Mouse (Mus musculus): ENCODE data around the gene Tmprss2. TPM values are rescaled to one million over a fixed set of nuclear protein-coding genes. Genes with fewer than 3 reads are reported as not detected.

Tmprss2 gene
- polyA plus RNA-seq, 1 experiment from 2014 or later: 0.22 TPM

GRCm38 (mm10) chr16:97622383-97622889, 11.4 kb upstream of the Tmprss2 start:
- H3K9me3 ChIP-seq (ENCODE audit: control insufficient read depth, low read length): no peaks in the 10 kb centered on the region
- ATAC-seq: no peak
- no peaks in the 10 kb centered on the region for H3K27me3 ChIP-seq (replicated peaks; ENCODE audit: control insufficient read depth, insufficient read depth, low read length)
- H3K4me1 ChIP-seq (replicated peaks; ENCODE audit: control insufficient read depth, insufficient read depth, low read length): no peaks in the 10 kb centered on the region
- H3K4me3 ChIP-seq (replicated peaks; ENCODE audit: low read length): no peak overlapping the region
- H3K36me3 ChIP-seq (ENCODE audit: control insufficient read depth, insufficient read depth): no peaks in the 10 kb centered on the region
- H3K4me2 ChIP-seq (ENCODE audit: low read length): no peak overlapping the region
- H3K9ac ChIP-seq (replicated peaks; ENCODE audit: low read depth, low read length): no peak overlapping the region
- H3K27ac ChIP-seq (ENCODE audit: low read length): no peak overlapping the region
- 75% methylated on average over 2 of the region's 2 CpGs for WGBS

- H3K4me3 ChIP-seq (replicated peaks; ENCODE audit: low read length): no peak overlapping the region
- ATAC-seq: no peak
- H3K9ac ChIP-seq (replicated peaks; ENCODE audit: low read depth, low read length): no peak overlapping the region
- no peaks in the 10 kb centered on the region for H3K27me3 ChIP-seq (replicated peaks; ENCODE audit: control insufficient read depth, insufficient read depth, low read length)
- H3K4me1 ChIP-seq (replicated peaks; ENCODE audit: control insufficient read depth, insufficient read depth, low read length): no peaks in the 10 kb centered on the region
- no peak overlapping the region for H3K4me2 ChIP-seq (ENCODE audit: low read length)
- H3K27ac ChIP-seq (ENCODE audit: low read length): no peak overlapping the region
- H3K36me3 ChIP-seq (ENCODE audit: control insufficient read depth, insufficient read depth): no peaks in the 10 kb centered on the region
- no peaks in the 10 kb centered on the region for H3K9me3 ChIP-seq (ENCODE audit: control insufficient read depth, low read length)
- 80% methylated on average over 2 of the region's 2 CpGs for WGBS
Measured at GRCm38 (mm10) chr16:97618285-97618684, 7.3 kb upstream of the Tmprss2 start.

GRCm38 (mm10) chr16:97612009-97612408, 1.0 kb upstream of the Tmprss2 start:
- Histone ChIP-seq H3K27ac (ENCODE audit: low read length) (no peak overlapping the region), H3K9me3 (ENCODE audit: control insufficient read depth, low read length) (no peaks in the 10 kb centered on the region), H3K4me2 (ENCODE audit: low read length) (no peak overlapping the region), H3K27me3 (replicated peaks; ENCODE audit: control insufficient read depth, insufficient read depth, low read length) (peaks cover 34% of the 10 kb centered on the region), H3K9ac (replicated peaks; ENCODE audit: low read depth, low read length) (no peak overlapping the region), H3K36me3 (ENCODE audit: control insufficient read depth, insufficient read depth) (no peaks in the 10 kb centered on the region), H3K4me1 (replicated peaks; ENCODE audit: control insufficient read depth, insufficient read depth, low read length) (peaks cover 11% of the 10 kb centered on the region), H3K4me3 (replicated peaks; ENCODE audit: low read length) (no peak overlapping the region)
- WGBS: 75% methylated on average over 4 of the region's 4 CpGs
- no peak for ATAC-seq

GRCm38 (mm10) chr16:97610246-97610645, 749 bp downstream of the Tmprss2 start:
- Histone ChIP-seq H3K9me3 (ENCODE audit: control insufficient read depth, low read length) (no peaks in the 10 kb centered on the region), H3K4me1 (replicated peaks; ENCODE audit: control insufficient read depth, insufficient read depth, low read length) (peaks cover 11% of the 10 kb centered on the region), H3K4me3 (replicated peaks; ENCODE audit: low read length) (peak overlapping the region; percentile 36), H3K27me3 (replicated peaks; ENCODE audit: control insufficient read depth, insufficient read depth, low read length) (peaks cover 34% of the 10 kb centered on the region), H3K4me2 (ENCODE audit: low read length) (peak overlapping the region; percentile 59), H3K36me3 (ENCODE audit: control insufficient read depth, insufficient read depth) (no peaks in the 10 kb centered on the region), H3K9ac (replicated peaks; ENCODE audit: low read depth, low read length) (0 out of 2 replicates have a peak overlapping the region, but pooled peaks have one; percentile 8), H3K27ac (ENCODE audit: low read length) (no peak overlapping the region)
- no peak for ATAC-seq
- WGBS: 5% methylated on average over 20 of the region's 20 CpGs

- no peaks in the 10 kb centered on the region for H3K36me3 ChIP-seq (ENCODE audit: control insufficient read depth, insufficient read depth)
- H3K4me2 ChIP-seq (ENCODE audit: low read length): no peak overlapping the region
- ATAC-seq: no peak
- H3K27me3 ChIP-seq (replicated peaks; ENCODE audit: control insufficient read depth, insufficient read depth, low read length): peaks cover 34% of the 10 kb centered on the region
- H3K27ac ChIP-seq (ENCODE audit: low read length): no peak overlapping the region
- H3K4me1 ChIP-seq (replicated peaks; ENCODE audit: control insufficient read depth, insufficient read depth, low read length): peaks cover 11% of the 10 kb centered on the region
- H3K9ac ChIP-seq (replicated peaks; ENCODE audit: low read depth, low read length): no peak overlapping the region
- H3K4me3 ChIP-seq (replicated peaks; ENCODE audit: low read length): no peak overlapping the region
- no peaks in the 10 kb centered on the region for H3K9me3 ChIP-seq (ENCODE audit: control insufficient read depth, low read length)
- WGBS: 81% methylated on average over 2 of the region's 2 CpGs
Measured at GRCm38 (mm10) chr16:97609676-97610075, 1.3 kb downstream of the Tmprss2 start.

- Histone ChIP-seq H3K36me3 (ENCODE audit: control insufficient read depth, insufficient read depth) (no peaks in the 10 kb centered on the region), H3K27ac (ENCODE audit: low read length) (no peak overlapping the region), H3K9me3 (ENCODE audit: control insufficient read depth, low read length) (no peaks in the 10 kb centered on the region), H3K27me3 (replicated peaks; ENCODE audit: control insufficient read depth, insufficient read depth, low read length) (peaks cover 34% of the 10 kb centered on the region), H3K9ac (replicated peaks; ENCODE audit: low read depth, low read length) (no peak overlapping the region), H3K4me3 (replicated peaks; ENCODE audit: low read length) (no peak overlapping the region), H3K4me1 (replicated peaks; ENCODE audit: control insufficient read depth, insufficient read depth, low read length) (peaks cover 11% of the 10 kb centered on the region), H3K4me2 (ENCODE audit: low read length) (no peak overlapping the region)
- WGBS: 100% methylated on average over 1 of the region's 1 CpGs
- no peak for ATAC-seq
Measured at GRCm38 (mm10) chr16:97607956-97608355, 3.0 kb downstream of the Tmprss2 start.

GRCm38 (mm10) chr16:97606829-97607228, 4.2 kb downstream of the Tmprss2 start:
- Histone ChIP-seq H3K4me3 (replicated peaks; ENCODE audit: low read length) (no peak overlapping the region), H3K4me2 (ENCODE audit: low read length) (no peak overlapping the region), H3K9ac (replicated peaks; ENCODE audit: low read depth, low read length) (no peak overlapping the region), H3K4me1 (replicated peaks; ENCODE audit: control insufficient read depth, insufficient read depth, low read length) (peaks cover 11% of the 10 kb centered on the region), H3K27ac (ENCODE audit: low read length) (no peak overlapping the region), H3K36me3 (ENCODE audit: control insufficient read depth, insufficient read depth) (no peaks in the 10 kb centered on the region), H3K27me3 (replicated peaks; ENCODE audit: control insufficient read depth, insufficient read depth, low read length) (peaks cover 29% of the 10 kb centered on the region), H3K9me3 (ENCODE audit: control insufficient read depth, low read length) (no peaks in the 10 kb centered on the region)
- ATAC-seq: no peak
- 79% methylated on average over 2 of the region's 2 CpGs for WGBS

- no peak overlapping the region for H3K9ac ChIP-seq (replicated peaks; ENCODE audit: low read depth, low read length)
- no peaks in the 10 kb centered on the region for H3K9me3 ChIP-seq (ENCODE audit: control insufficient read depth, low read length)
- no peak overlapping the region for H3K4me3 ChIP-seq (replicated peaks; ENCODE audit: low read length)
- H3K27me3 ChIP-seq (replicated peaks; ENCODE audit: control insufficient read depth, insufficient read depth, low read length): peaks cover 23% of the 10 kb centered on the region
- no peak for ATAC-seq
- H3K27ac ChIP-seq (ENCODE audit: low read length): no peak overlapping the region
- H3K4me2 ChIP-seq (ENCODE audit: low read length): no peak overlapping the region
- no peaks in the 10 kb centered on the region for H3K36me3 ChIP-seq (ENCODE audit: control insufficient read depth, insufficient read depth)
- H3K4me1 ChIP-seq (replicated peaks; ENCODE audit: control insufficient read depth, insufficient read depth, low read length): peaks cover 11% of the 10 kb centered on the region
- WGBS: 89% methylated on average over 9 of the region's 9 CpGs
Measured at GRCm38 (mm10) chr16:97605957-97606721, 4.9 kb downstream of the Tmprss2 start.

- H3K9me3 ChIP-seq (ENCODE audit: control insufficient read depth, low read length): no peaks in the 10 kb centered on the region
- no peaks in the 10 kb centered on the region for H3K36me3 ChIP-seq (ENCODE audit: control insufficient read depth, insufficient read depth)
- H3K4me1 ChIP-seq (replicated peaks; ENCODE audit: control insufficient read depth, insufficient read depth, low read length): no peaks in the 10 kb centered on the region
- no peak overlapping the region for H3K4me2 ChIP-seq (ENCODE audit: low read length)
- H3K27me3 ChIP-seq (replicated peaks; ENCODE audit: control insufficient read depth, insufficient read depth, low read length): no peaks in the 10 kb centered on the region
- no peak overlapping the region for H3K4me3 ChIP-seq (replicated peaks; ENCODE audit: low read length)
- no peak for ATAC-seq
- no peak overlapping the region for H3K27ac ChIP-seq (ENCODE audit: low read length)
- WGBS: 48% methylated on average over 1 of the region's 1 CpGs
- no peak overlapping the region for H3K9ac ChIP-seq (replicated peaks; ENCODE audit: low read depth, low read length)
Measured at GRCm38 (mm10) chr16:97602256-97602655, 8.7 kb downstream of the Tmprss2 start.
